ENCODE assay signal across 8 mouse cellular contexts in genomic region chr13:74292167-74292566, GRCm38 (mm10). TPM values are rescaled to one million over a fixed set of nuclear protein-coding genes. Genes with fewer than 3 reads are reported as not detected.
A peak's percentile ranks its signal among the peaks of the same experiment; 100 is the strongest.
DNase-seq lines count a peak whose midpoint lies in the region; ATAC-seq lines count a peak whose summit lies in the region.

Gene Ahrr (minus strand): TSS chr13:74292331.

- peaks cover 7% of the 10 kb centered on the region for H3K4me1 ChIP-seq in embryonic facial prominence, embryonic 15.5 days
- H3K4me1 ChIP-seq in heart, embryonic 16.5 days (ENCODE audit: control insufficient read depth, insufficient read depth, low read length), result no peaks in the 10 kb centered on the region

- no peak within 1 kb of the TSS for H3K27ac ChIP-seq in embryonic facial prominence, embryonic 15.5 days (replicated peaks)
- no peak within 1 kb of the TSS for H3K27ac ChIP-seq in heart, embryonic 16.5 days (ENCODE audit: low read length)

- DNase-seq in urinary bladder, adult 18-20 months (ENCODE audit: low spot score in 2 of 2), result peak; percentile 56 to 66
- DNase-seq in urinary bladder, postnatal 10 days (ENCODE audit: low spot score), result no peak
- peak; percentile 27 to 33 for DNase-seq in kidney, postnatal 25 days
- peak; percentile 39 for DNase-seq in lung, postnatal 36 days
- peak; percentile 22 to 34 for DNase-seq in right cerebral cortex, adult 2 months (ENCODE audit: low spot score in 2 of 2)

- peaks cover 11% of the 10 kb centered on the region for H3K27me3 ChIP-seq in embryonic facial prominence, embryonic 15.5 days
- peaks cover 15% of the 10 kb centered on the region for H3K27me3 ChIP-seq in heart, embryonic 16.5 days (ENCODE audit: control insufficient read depth, insufficient read depth, low read length)

- peak within 1 kb of the TSS; percentile 34 for H3K4me3 ChIP-seq in embryonic facial prominence, embryonic 15.5 days (replicated peaks)
- H3K4me3 ChIP-seq in heart, embryonic 16.5 days (ENCODE audit: low read length), result peak within 1 kb of the TSS; percentile 27

- H3K9ac ChIP-seq in embryonic facial prominence, embryonic 15.5 days, result no peak within 1 kb of the TSS
- H3K9ac ChIP-seq in heart, embryonic 16.5 days (ENCODE audit: low read length), result peak within 1 kb of the TSS; percentile 31; the same call in 1 of the 2 replicates

- no peaks in the 10 kb centered on the region for H3K36me3 ChIP-seq in embryonic facial prominence, embryonic 15.5 days
- H3K36me3 ChIP-seq in heart, embryonic 16.5 days (ENCODE audit: control insufficient read depth, insufficient read depth), result no peaks in the 10 kb centered on the region

- peak within 1 kb of the TSS; percentile 50 for H3K4me2 ChIP-seq in embryonic facial prominence, embryonic 15.5 days (replicated peaks)
- peak within 1 kb of the TSS; percentile 67 for H3K4me2 ChIP-seq in heart, embryonic 16.5 days (ENCODE audit: low read depth, low read length)

- H3K9me3 ChIP-seq in embryonic facial prominence, embryonic 15.5 days (replicated peaks), result no peaks in the 10 kb centered on the region
- no peaks in the 10 kb centered on the region for H3K9me3 ChIP-seq in heart, embryonic 16.5 days (replicated peaks; ENCODE audit: control insufficient read depth, low read length)

- ATAC-seq in embryonic facial prominence, embryonic 15.5 days (ENCODE audit: insufficient number of reproducible peaks, low FRiP score, low TSS enrichment, low read depth), result peak; percentile 34; the same call in 1 of the 2 replicates
- peak; percentile 69; the same call in 1 of the 2 replicates for ATAC-seq in heart, embryonic 16.5 days (replicated peaks; ENCODE audit: extremely low read depth, insufficient read depth, low FRiP score)
- no peak for ATAC-seq in monocyte, adult 5-6 weeks (replicated peaks; ENCODE audit: insufficient number of reproducible peaks, low FRiP score, low TSS enrichment, poor library complexity, severe bottlenecking)

- under 1% methylated on average over 27 of the region's 27 CpGs for WGBS in embryonic facial prominence, embryonic 15.5 days
- WGBS in heart, embryonic 16.5 days, result under 1% methylated on average over 27 of the region's 27 CpGs

RNA-seq across cellular contexts. Expression of gene Ahrr, which starts in this region (rescaled TPM):
- polyA plus RNA-seq in embryonic facial prominence, embryonic 15.5 days (2015; fragmentation: Nextera tagmentation; extraction: Ambion mirVana), result 2.2 and 3.4 TPM in 2 replicates
- 1.4 and 1.5 TPM in 2 replicates for polyA plus RNA-seq in heart, embryonic 16.5 days (2015; fragmentation: Nextera tagmentation; extraction: Ambion mirVana)
- total RNA-seq in monocyte, adult 5-6 weeks (2017), result 0.48 to 0.85 TPM (median 0.49 TPM) in 3 replicates
